Mouse (Mus musculus) macrophage (primary cell): ENCODE measurements around the gene Ralbp1. TPM values are rescaled to one million over a fixed set of nuclear protein-coding genes. Genes with fewer than 3 reads are reported as not detected.

Source experiments
- H3K27ac ChIP-seq: fragments of 350-480 bp; formaldehyde crosslinking; 2 replicates; pipeline ENCODE4 v1.9.0; 2021
- H3K36me3 ChIP-seq: fragments of 350-480 bp; formaldehyde crosslinking; 2 replicates; pipeline ENCODE4 v1.9.0; 2021; ENCODE audit errors: inconsistent target
- H3K4me3 ChIP-seq: fragments of 350-480 bp; formaldehyde crosslinking; 2 replicates; pipeline ENCODE4 v1.9.0; 2021; ENCODE audit errors: inconsistent target
- H3K79me2 ChIP-seq: fragments of 350-480 bp; formaldehyde crosslinking; 2 replicates; pipeline ENCODE4 v1.9.0; 2021; ENCODE audit errors: inconsistent target
- WGBS: methylation state at CpG from one replicate; pipeline ENCODE4 v1.1.7; 2026; ENCODE audit warnings: inconsistent platforms; ENCODE audit not compliant: missing documents; 5-methylcytosine and 5-hydroxymethylcytosine counted together
- polyA plus RNA-seq: library from polyadenylated mRNA; stranded (reverse); fragments of 250-400 nt; gene quantifications from 3 replicates; pipeline ENCODE4 v1.2.4, GENCODE M21; 2018; ENCODE audit warnings: inconsistent platforms

The Ralbp1 gene
- polyA plus RNA-seq, 1 experiment from 2014 or later: 62.0 TPM

GRCm38 (mm10) chr17:65851749-65852148 is 33.8 kb downstream of the Ralbp1 start:
- Histone ChIP-seq H3K4me3 (no peak overlapping the region), H3K79me2 (no peaks in the 10 kb centered on the region), H3K27ac (no peak overlapping the region), H3K36me3 (peaks cover 46% of the 10 kb centered on the region)
- WGBS: 94% methylated on average over 6 of the region's 6 CpGs

DNA sequence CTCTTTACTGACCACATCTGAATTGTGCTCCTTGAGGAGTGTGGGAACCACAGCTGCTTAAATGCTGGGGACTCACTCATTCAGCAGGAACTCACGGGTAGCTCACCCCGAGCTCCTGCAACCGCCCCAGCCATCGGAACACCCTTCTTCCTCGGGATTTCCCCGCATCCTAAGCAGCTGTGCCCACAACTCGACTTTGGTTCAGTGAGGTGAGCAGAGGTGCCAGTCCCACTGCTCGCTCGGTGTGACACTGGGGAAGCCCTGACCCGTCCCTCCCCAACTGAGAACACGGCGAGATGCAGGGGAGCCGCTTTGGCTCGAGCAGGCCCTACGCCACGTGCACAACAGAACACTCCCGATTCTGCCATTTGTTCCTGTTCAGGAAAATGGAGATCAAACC is 35.1 kb downstream of the Ralbp1 start:
- Histone ChIP-seq H3K27ac (no peak overlapping the region), H3K4me3 (no peak overlapping the region), H3K36me3 (peaks cover 40% of the 10 kb centered on the region; the same call in 1 of the 2 replicates), H3K79me2 (no peaks in the 10 kb centered on the region)
- 90% methylated on average over 17 of the region's 17 CpGs for WGBS

DNA sequence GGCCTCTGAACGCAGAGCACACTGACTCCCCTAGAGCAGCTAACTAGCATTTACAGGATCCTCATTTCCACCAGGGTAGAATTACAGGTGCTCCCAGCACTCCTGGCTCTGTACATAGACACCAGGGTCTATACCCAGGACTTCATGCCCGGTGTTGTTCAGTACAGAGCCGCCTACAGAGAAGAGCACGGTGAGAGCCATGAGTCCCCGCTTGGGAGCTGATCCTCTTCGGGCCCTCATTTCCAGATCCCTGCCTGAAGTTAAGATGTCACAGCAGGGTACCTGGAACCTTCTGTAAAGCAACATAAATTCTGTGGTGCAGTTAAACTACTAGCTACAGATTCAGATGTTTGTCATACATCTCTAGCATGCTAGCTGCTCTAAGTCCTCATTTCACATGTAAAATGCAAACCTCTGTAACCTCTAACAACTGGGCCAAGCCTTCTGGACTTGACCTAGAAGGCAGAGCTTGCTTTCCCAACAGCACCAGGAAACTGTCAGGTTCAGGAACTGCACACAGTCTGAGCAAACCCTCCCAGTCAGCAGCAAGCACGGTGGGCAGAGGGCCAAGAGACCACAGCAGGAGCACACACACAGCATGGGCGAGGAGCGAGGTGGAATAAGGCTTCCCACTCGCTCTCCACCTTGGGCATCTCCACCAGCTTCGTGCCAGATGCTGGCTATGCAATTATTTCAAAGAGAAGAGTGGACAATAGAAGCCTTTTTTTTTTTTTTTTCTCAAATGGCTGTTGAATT is 37.7 kb downstream of the Ralbp1 start:
- H3K4me3 ChIP-seq: no peak overlapping the region
- no peaks in the 10 kb centered on the region for H3K79me2 ChIP-seq
- peaks cover 50% of the 10 kb centered on the region for H3K36me3 ChIP-seq
- H3K27ac ChIP-seq: no peak overlapping the region
- 85% methylated on average over 11 of the region's 11 CpGs for WGBS

DNA sequence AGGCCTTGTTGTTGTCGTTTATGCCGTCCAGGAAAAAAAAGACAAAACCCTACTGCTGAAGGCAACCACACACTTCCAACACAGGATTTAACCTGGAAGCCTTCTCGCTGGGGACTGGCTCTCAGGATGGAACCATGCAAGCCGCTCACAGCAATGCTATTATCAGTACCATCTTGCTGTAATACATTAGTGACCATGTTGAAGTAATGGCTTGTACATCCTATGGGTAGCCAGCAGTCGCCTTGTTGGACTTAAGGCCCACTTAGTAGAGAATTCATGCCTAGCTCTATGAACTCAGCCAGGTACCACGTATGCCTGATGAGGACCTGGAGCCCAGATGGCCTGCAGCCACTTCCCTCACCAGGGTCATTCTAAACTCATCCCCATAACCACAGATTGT is 40.2 kb downstream of the Ralbp1 start:
- H3K27ac ChIP-seq: no peak overlapping the region
- WGBS: 98% methylated on average over 6 of the region's 6 CpGs
- no peak overlapping the region for H3K4me3 ChIP-seq
- peaks cover 52% of the 10 kb centered on the region for H3K36me3 ChIP-seq
- no peaks in the 10 kb centered on the region for H3K79me2 ChIP-seq

- H3K4me3 ChIP-seq: no peak overlapping the region
- no peak overlapping the region for H3K27ac ChIP-seq
- no peaks in the 10 kb centered on the region for H3K79me2 ChIP-seq
- H3K36me3 ChIP-seq: peaks cover 60% of the 10 kb centered on the region
- WGBS: 92% methylated on average over 10 of the region's 10 CpGs
Observed at GRCm38 (mm10) chr17:65842669-65843381, 42.8 kb downstream of the Ralbp1 start.

- Histone ChIP-seq H3K36me3 (peaks cover 88% of the 10 kb centered on the region), H3K27ac (no peak overlapping the region), H3K79me2 (no peaks in the 10 kb centered on the region), H3K4me3 (no peak overlapping the region)
- 91% methylated on average over 7 of the region's 7 CpGs for WGBS
Observed at GRCm38 (mm10) chr17:65839541-65840256, 45.9 kb downstream of the Ralbp1 start.

GRCm38 (mm10) chr17:65836746-65837145 is 48.9 kb downstream of the Ralbp1 start:
- no peaks in the 10 kb centered on the region; the same call in 1 of the 2 replicates for H3K79me2 ChIP-seq
- 95% methylated on average over 3 of the region's 3 CpGs for WGBS
- peaks cover 94% of the 10 kb centered on the region for H3K36me3 ChIP-seq
- no peak overlapping the region for H3K27ac ChIP-seq
- no peak overlapping the region for H3K4me3 ChIP-seq

DNA sequence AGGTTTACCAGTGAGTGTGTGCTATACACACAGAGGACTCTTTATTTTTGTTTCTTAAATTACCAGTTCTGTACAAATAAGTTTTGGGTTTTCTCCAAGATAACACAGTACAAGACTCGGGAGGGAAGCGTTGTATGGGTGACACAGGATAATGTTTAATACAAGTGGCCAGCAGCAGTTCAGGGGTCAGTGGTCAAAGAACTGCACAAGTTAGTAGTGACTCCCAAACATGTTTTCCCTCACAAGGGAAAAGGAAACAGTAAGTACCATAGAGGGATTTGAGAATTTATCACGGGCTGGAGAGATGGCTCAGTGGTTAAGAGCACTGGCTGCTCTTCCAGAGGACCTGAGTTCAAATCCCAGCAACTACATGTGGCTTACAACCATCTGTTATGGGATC is 51.7 kb downstream of the Ralbp1 start:
- Histone ChIP-seq H3K27ac (no peak overlapping the region), H3K79me2 (peaks cover 20% of the 10 kb centered on the region; the same call in 1 of the 2 replicates), H3K36me3 (peaks cover 95% of the 10 kb centered on the region), H3K4me3 (no peak overlapping the region)
- 100% methylated on average over 3 of the region's 3 CpGs for WGBS

DNA sequence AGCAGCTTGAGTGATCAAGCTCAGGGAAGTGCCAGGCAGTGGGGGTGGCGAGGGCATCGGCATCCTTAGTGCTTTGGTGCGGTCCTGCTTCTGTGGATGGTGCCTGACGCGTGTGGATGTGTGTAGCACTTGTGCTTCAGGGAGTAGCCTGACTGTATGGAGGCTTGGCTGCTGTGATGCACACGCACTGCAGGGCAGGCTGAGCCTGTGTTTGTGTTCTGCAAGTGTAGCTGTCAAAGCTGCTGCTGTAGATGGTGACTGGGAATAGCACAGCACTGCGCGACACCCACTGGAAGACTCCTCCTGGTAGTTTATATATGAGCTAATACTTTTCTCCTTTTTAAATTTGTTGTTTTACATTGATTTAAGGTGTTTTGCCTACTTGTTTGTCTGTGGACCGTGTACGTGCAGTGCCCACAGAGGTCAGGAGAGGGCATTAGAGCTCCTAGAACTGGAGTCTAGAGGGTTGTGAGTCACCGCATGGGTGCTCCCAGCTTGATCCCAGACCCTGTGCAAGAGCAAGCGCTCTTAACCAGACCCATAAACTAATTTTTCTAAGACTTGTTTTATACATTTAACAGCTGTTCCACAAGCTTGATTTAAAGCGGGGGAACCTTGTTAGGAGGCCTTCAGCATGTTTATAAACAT is 55.3 kb downstream of the Ralbp1 start:
- peaks cover 55% of the 10 kb centered on the region; the same call in 1 of the 2 replicates for H3K79me2 ChIP-seq
- no peak overlapping the region for H3K4me3 ChIP-seq
- WGBS: 93% methylated on average over 13 of the region's 13 CpGs
- peaks cover 95% of the 10 kb centered on the region for H3K36me3 ChIP-seq
- no peak overlapping the region for H3K27ac ChIP-seq

DNA sequence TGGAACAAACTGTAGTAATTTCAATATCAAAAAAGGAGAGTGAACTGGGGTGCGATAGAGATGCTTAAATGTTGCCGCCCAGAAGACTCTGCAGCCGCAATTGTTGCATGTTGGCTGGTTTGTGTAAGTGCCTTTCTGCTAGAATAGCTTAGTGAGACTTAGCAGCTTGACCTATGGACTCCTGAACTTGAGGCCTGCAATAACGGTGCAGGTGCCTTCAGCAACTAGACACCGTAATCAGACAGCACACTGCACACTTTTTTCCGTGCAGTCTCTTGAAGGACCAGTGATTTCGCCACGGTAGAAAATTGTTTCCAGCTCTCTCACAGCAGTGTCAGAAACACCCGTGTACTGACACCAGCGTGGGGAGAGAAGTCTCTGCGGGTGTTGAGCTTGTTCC is 56.6 kb downstream of the Ralbp1 start:
- Histone ChIP-seq H3K36me3 (peaks cover 98% of the 10 kb centered on the region), H3K79me2 (peaks cover 69% of the 10 kb centered on the region; the same call in 1 of the 2 replicates), H3K4me3 (no peak overlapping the region), H3K27ac (no peak overlapping the region)
- 94% methylated on average over 11 of the region's 11 CpGs for WGBS

DNA sequence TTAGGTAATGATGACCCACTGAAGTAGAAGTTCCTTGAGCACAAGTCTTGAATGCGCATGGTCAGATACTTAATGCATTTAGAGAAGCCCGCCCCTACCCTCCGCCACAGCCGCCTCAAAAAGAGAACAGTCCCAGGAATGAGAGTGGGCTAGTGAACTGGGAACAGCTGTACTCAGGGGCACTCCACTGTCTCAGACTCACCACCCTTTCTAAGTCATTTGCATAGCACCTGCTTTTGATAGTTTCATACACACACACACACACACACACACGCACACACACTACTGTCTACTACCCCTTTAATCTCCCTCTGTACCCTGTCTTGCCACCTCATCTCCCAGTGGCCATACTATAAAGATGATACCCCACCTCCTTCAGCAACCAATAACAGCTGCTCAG is 57.7 kb downstream of the Ralbp1 start:
- peaks cover 94% of the 10 kb centered on the region for H3K36me3 ChIP-seq
- H3K4me3 ChIP-seq: no peak overlapping the region
- H3K79me2 ChIP-seq: peaks cover 79% of the 10 kb centered on the region; the same call in 1 of the 2 replicates
- H3K27ac ChIP-seq: no peak overlapping the region
- WGBS: 96% methylated on average over 5 of the region's 5 CpGs

DNA sequence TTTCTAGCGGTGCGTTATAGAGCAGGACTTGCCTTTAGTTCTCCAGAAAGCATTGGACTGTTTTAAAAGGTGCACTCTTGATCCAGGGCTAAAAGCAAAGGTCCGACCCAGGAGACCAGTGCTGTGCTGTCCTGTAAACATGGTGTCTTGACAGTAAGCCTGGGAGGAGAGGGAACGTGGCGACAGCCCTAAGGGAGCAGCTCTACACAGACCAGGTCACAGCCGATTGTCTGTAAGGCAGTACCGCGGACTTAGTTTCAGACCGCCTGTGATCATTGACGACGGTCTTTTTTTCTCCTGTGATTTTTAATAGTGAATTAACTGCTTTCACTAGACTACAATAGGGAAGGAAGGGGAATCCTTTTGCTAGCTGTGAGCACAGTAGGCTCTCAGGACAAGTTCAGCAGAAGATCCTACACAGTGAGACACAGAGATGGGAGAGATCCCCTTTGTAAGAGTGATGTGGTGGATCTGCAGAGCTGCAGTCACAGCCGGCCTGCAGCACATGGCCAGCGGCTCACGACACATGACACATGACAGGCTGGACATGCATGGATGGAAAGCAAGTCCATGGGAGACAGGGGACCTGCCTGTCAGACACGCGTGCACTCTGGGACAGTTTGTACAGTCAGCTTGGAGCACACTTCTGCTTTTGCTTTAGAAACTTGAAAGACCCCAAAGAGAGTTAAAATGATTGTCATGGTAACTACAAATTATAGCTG is 58.3 kb downstream of the Ralbp1 start:
- Histone ChIP-seq H3K79me2 (peaks cover 85% of the 10 kb centered on the region; the same call in 1 of the 2 replicates), H3K36me3 (peaks cover 94% of the 10 kb centered on the region), H3K27ac (no peak overlapping the region), H3K4me3 (no peak overlapping the region)
- WGBS: 93% methylated on average over 16 of the region's 16 CpGs

DNA sequence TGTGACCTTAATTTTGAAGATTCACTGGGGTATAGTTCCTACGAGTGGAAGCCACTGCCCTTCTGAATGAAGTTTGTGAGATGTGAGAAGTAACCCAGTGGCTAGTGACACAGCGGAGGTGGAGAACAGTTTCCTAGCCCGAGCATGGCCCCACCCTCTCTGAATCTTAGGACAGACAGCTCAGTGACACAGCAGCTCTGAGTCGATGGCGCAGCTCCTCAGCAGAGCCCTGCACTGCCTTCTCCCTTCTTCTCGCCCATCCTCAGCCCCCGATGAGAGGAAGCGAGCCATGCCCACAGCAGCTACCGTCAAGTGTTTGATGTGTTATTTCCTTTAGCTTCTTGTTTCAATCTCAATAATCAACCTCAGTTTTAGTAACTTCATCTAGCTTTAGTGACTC is 59.3 kb downstream of the Ralbp1 start:
- no peak overlapping the region for H3K27ac ChIP-seq
- H3K36me3 ChIP-seq: peaks cover 94% of the 10 kb centered on the region
- WGBS: 38% methylated on average over 9 of the region's 9 CpGs
- peaks cover 94% of the 10 kb centered on the region; the same call in 1 of the 2 replicates for H3K79me2 ChIP-seq
- H3K4me3 ChIP-seq: no peak overlapping the region

- Histone ChIP-seq H3K36me3 (peaks cover 91% of the 10 kb centered on the region), H3K27ac (no peak overlapping the region), H3K4me3 (no peak overlapping the region), H3K79me2 (peaks cover 96% of the 10 kb centered on the region; the same call in 1 of the 2 replicates)
- 97% methylated on average over 10 of the region's 10 CpGs for WGBS
Observed at GRCm38 (mm10) chr17:65824246-65824645, 61.4 kb downstream of the Ralbp1 start.
